34 mouse cellular contexts compared by ENCODE assay signal in the genomic region with DNA sequence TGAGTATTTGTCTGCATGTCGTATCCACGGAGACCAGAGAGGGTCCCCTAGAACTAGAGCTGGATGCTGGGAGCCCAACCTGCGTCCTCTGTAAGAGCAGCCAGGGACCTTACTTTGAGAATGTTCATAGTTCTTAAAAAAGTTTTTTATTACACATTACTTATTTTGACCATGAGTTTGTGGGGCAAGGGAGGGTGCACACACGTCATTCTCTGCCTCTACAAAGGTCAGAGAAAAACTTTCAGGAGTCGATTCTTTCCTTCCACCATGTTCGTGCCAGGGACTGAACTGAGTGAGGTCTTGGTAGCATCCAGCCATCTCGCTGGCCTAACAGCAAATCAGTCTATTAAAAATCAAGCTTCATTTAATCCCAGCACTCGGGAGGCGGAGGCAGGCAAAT.
"Had no signal": no experiment of that assay in that cellular context is flagged by ENCODE, and none has a peak within 500 bp of the region (broad histone marks: within the 10 kb centered on the region; RNA-seq: fewer than 3 reads in every experiment).

No protein-coding gene starts in this region.

- H3K4me1 ChIP-seq: heart, embryonic 12.5 days; heart, embryonic 13.5 days; heart, embryonic 15.5 days; hindbrain, embryonic 10.5 days; hindbrain, embryonic 12.5 days; hindbrain, embryonic 13.5 days; hindbrain, embryonic 15.5 days; intestine, embryonic 15.5 days; kidney, embryonic 15.5 days had no signal

- DNase-seq: heart, postnatal 14 days; heart, postnatal 36 days; heart, postnatal 4 days; kidney, adult 11 months; kidney, adult 18-20 months; kidney, adult 2 months; kidney, adult 8-10 months; kidney, adult 9 months; kidney, postnatal 10 days; kidney, postnatal 14 days; kidney, postnatal 25 days; kidney, postnatal 36 days; kidney, postnatal 4 days; layer of hippocampus, adult 9-11 months; layer of hippocampus, postnatal 36 days had no signal

- H3K36me3 ChIP-seq: heart, embryonic 12.5 days; heart, embryonic 13.5 days; heart, embryonic 15.5 days; hindbrain, embryonic 10.5 days; hindbrain, embryonic 12.5 days; hindbrain, embryonic 13.5 days; hindbrain, embryonic 15.5 days; intestine, embryonic 15.5 days; kidney, embryonic 15.5 days had no signal

- H3K4me3 ChIP-seq: heart, embryonic 12.5 days; heart, embryonic 13.5 days; heart, embryonic 15.5 days; hindbrain, embryonic 10.5 days; hindbrain, embryonic 12.5 days; hindbrain, embryonic 13.5 days; hindbrain, embryonic 15.5 days; intestine, embryonic 15.5 days; kidney, embryonic 15.5 days; layer of hippocampus, adult 2 months; left cerebral cortex, adult 2 months had no signal

- H3K9me3 ChIP-seq: heart, embryonic 12.5 days; heart, embryonic 13.5 days; heart, embryonic 15.5 days; hindbrain, embryonic 10.5 days; hindbrain, embryonic 12.5 days; hindbrain, embryonic 13.5 days; hindbrain, embryonic 15.5 days; intestine, embryonic 15.5 days; kidney, embryonic 15.5 days had no signal

- H3K27me3 ChIP-seq: heart, embryonic 12.5 days; heart, embryonic 13.5 days; heart, embryonic 15.5 days; hindbrain, embryonic 12.5 days; hindbrain, embryonic 13.5 days; hindbrain, embryonic 15.5 days; intestine, embryonic 15.5 days; kidney, embryonic 15.5 days had no signal

- H3K4me2 ChIP-seq: heart, embryonic 11.5 days; heart, embryonic 12.5 days; heart, embryonic 13.5 days; heart, embryonic 15.5 days; hindbrain, embryonic 12.5 days; hindbrain, embryonic 13.5 days; hindbrain, embryonic 14.5 days; hindbrain, embryonic 15.5 days; intestine, embryonic 15.5 days; kidney, embryonic 15.5 days had no signal

- H3K27ac ChIP-seq: heart, embryonic 13.5 days; heart, embryonic 15.5 days; hindbrain, embryonic 10.5 days; hindbrain, embryonic 12.5 days; hindbrain, embryonic 13.5 days; hindbrain, embryonic 14.5 days; hindbrain, embryonic 15.5 days; hindbrain, postnatal 0 days; intestine, embryonic 15.5 days; kidney, embryonic 15.5 days; kidney, postnatal 0 days; layer of hippocampus, adult 2 months; left cerebral cortex, adult 2 months had no signal

- ATAC-seq: hindbrain, embryonic 16.5 days; hindbrain, postnatal 0 days; inflammation-experienced regulatory T-cells, adult 6 months; intestine, embryonic 15.5 days; intestine, embryonic 16.5 days; intestine, postnatal 0 days had no signal

- H3K9ac ChIP-seq: heart, embryonic 12.5 days; heart, embryonic 13.5 days; heart, embryonic 15.5 days; hindbrain, embryonic 12.5 days; hindbrain, embryonic 13.5 days; hindbrain, embryonic 14.5 days; hindbrain, embryonic 15.5 days; intestine, embryonic 15.5 days; kidney, embryonic 15.5 days had no signal
